Mouse (Mus musculus) stomach, postnatal 0 days (tissue): Measurements from ENCODE around the gene Col23a1. TPM values are rescaled to one million over a fixed set of nuclear protein-coding genes. Genes with fewer than 3 reads are reported as not detected.

Experiments used
- ATAC-seq: fragments of 200-750 bp; cut with Nextera tagmentation; 2 replicates; pipeline ENCODE4 v1.8.0; 2017; ENCODE audit not compliant: low FRiP score, low TSS enrichment
- DNase-seq: peaks from one replicate; pipeline ENCODE4 v3.0.0-alpha.2; 2016; ENCODE audit warnings: low spot score
- H3K27ac ChIP-seq: fragments of 300-500 bp; sonication (generic); replicated peaks from 2 replicates; pipeline ENCODE4 v1.5.1; 2014; ENCODE audit warnings: mild to moderate bottlenecking, control low read depth
- H3K27me3 ChIP-seq: fragments of 300-500 bp; sonication (generic); 2 replicates; pipeline ENCODE4 v1.6.1; 2014; ENCODE audit warnings: low read length; ENCODE audit not compliant: control insufficient read depth, insufficient read depth
- H3K36me3 ChIP-seq: fragments of 300-500 bp; sonication (generic); 2 replicates; pipeline ENCODE4 v1.6.1; 2014; ENCODE audit warnings: low read length, mixed read lengths; ENCODE audit not compliant: control insufficient read depth, insufficient read depth
- H3K4me1 ChIP-seq: fragments of 300-500 bp; sonication (generic); replicated peaks from 2 replicates; pipeline ENCODE4 v1.6.1; 2014; ENCODE audit warnings: antibody characterized with exemption; ENCODE audit not compliant: control insufficient read depth, insufficient read depth
- H3K4me2 ChIP-seq: fragments of 300-500 bp; sonication (generic); replicated peaks from 2 replicates; pipeline ENCODE4 v1.6.1; 2014; ENCODE audit warnings: low read depth, mild to moderate bottlenecking, control low read depth, moderate library complexity
- H3K4me3 ChIP-seq: fragments of 300-500 bp; sonication (generic); 2 replicates; pipeline ENCODE4 v1.5.1; 2014; ENCODE audit warnings: low read depth, low read length, control low read depth
- H3K9ac ChIP-seq: fragments of 300-500 bp; sonication (generic); 2 replicates; pipeline ENCODE4 v1.6.1; 2014; ENCODE audit warnings: mild to moderate bottlenecking, low read length, control low read depth, mixed read lengths
- H3K9me3 ChIP-seq: fragments of 300-500 bp; sonication (generic); 2 replicates; pipeline ENCODE4 v1.6.1; 2016; ENCODE audit warnings: low read length; ENCODE audit not compliant: control insufficient read depth
- CTCF ChIP-seq: IDR thresholded peaks from 2 replicates; pipeline ENCODE4 v1.5.1; 2016; ENCODE audit warnings: antibody characterized with exemption, low read depth, mild to moderate bottlenecking, moderate library complexity
- EP300 ChIP-seq: optimal IDR thresholded peaks from 2 replicates; pipeline ENCODE3; 2016; ENCODE audit warnings: antibody characterized with exemption
- WGBS: fragments of 180-500 bp; shearing (Covaris S2); extraction: QIAGEN DNeasy Blood & Tissue Kit; methylation state at CpG from one replicate; pipeline ENCODE4 v1.1.7; 2014; 5-methylcytosine and 5-hydroxymethylcytosine counted together
- polyA plus RNA-seq: library from polyadenylated mRNA; unstranded; fragments of >200 nt; fragmentation: Nextera tagmentation; extraction: Ambion mirVana; gene quantifications from 2 replicates; pipeline ENCODE4 v1.2.1, GENCODE M21; 2015

Col23a1 gene
- polyA plus RNA-seq, 1 experiment from 2014 or later, result 2.5 TPM

GRCm38 (mm10) chr11:51469341-51469831, 179.7 kb downstream of the Col23a1 start:
- H3K36me3 ChIP-seq, result no peaks in the 10 kb centered on the region
- WGBS, result 54% methylated on average over 13 of the region's 13 CpGs
- no peaks in the 10 kb centered on the region for H3K9me3 ChIP-seq
- no peak for TF ChIP-seq CTCF
- no peak for TF ChIP-seq EP300
- no peak for DNase-seq
- H3K4me2 ChIP-seq, result no peak overlapping the region
- H3K4me3 ChIP-seq, result no peak overlapping the region
- no peaks in the 10 kb centered on the region for H3K27me3 ChIP-seq
- H3K9ac ChIP-seq, result no peak overlapping the region
- no peak for ATAC-seq
- H3K27ac ChIP-seq, result no peak overlapping the region
- no peaks in the 10 kb centered on the region for H3K4me1 ChIP-seq

- no peaks in the 10 kb centered on the region for H3K36me3 ChIP-seq
- no peak overlapping the region for H3K4me3 ChIP-seq
- no peak for DNase-seq
- no peak overlapping the region for H3K9ac ChIP-seq
- no peak overlapping the region for H3K27ac ChIP-seq
- no peaks in the 10 kb centered on the region for H3K4me1 ChIP-seq
- 0 out of 2 replicates have a peak, but pooled peaks have one; percentile 21 for ATAC-seq
- H3K4me2 ChIP-seq, result no peak overlapping the region
- no peaks in the 10 kb centered on the region for H3K27me3 ChIP-seq
- 43% methylated on average over 17 of the region's 17 CpGs for WGBS
- TF ChIP-seq EP300 (no peak), CTCF (peak; percentile 8; the same call in 1 of the 2 replicates)
- no peaks in the 10 kb centered on the region for H3K9me3 ChIP-seq
Measured at GRCm38 (mm10) chr11:51470383-51471144, 180.8 kb downstream of the Col23a1 start.

DNA sequence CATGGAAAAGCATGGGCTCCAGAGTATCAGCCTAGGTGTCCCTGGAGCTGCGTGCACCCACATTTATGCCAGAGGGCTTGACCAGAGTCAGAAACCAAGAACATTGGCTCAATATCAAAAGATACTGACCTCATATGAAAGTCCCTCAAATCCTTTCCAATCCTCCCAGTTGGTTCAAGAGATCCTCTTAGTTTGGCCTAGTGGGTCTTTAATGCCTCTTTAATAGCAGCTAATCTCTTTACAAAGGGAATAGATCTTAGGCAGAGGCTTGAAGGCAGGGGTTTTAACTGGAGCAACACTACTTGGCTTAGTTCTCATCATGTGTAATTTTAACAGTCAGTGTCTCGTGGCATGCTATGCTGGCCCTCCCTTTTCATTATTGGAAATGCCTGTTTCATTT, 184.0 kb downstream of the Col23a1 start:
- no peak for ATAC-seq
- 78% methylated on average over 2 of the region's 2 CpGs for WGBS

DNA sequence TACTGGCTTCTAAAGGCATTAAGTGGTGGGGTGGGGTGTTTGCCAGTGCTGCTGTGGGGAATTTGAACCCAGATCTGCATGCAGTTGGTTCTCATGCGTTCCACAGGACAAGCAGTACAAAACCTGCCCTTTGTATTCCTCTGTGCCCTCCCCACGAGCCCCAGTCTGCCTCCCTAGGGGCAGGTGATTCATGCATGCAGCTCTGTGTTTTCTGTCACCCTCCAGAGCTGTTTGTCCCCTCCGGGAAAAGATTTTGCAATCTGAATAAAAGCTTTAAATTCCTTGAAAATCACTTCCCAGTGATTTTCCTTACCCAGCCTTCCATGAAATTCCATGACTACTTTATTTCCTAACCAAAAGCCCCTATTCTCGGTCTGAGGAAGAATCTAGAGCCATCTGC, 186.8 kb downstream of the Col23a1 start:
- TF ChIP-seq CTCF (no peak), EP300 (no peak)
- no peak overlapping the region for H3K4me2 ChIP-seq
- no peak overlapping the region for H3K9ac ChIP-seq
- WGBS, result 61% methylated on average over 4 of the region's 4 CpGs
- no peaks in the 10 kb centered on the region for H3K4me1 ChIP-seq
- H3K36me3 ChIP-seq, result no peaks in the 10 kb centered on the region
- H3K4me3 ChIP-seq, result no peak overlapping the region
- no peaks in the 10 kb centered on the region for H3K27me3 ChIP-seq
- H3K9me3 ChIP-seq, result no peaks in the 10 kb centered on the region
- ATAC-seq (no peak), DNase-seq (no peak)
- H3K27ac ChIP-seq, result no peak overlapping the region

More for the DNA sequence above, 184.0 kb downstream of the Col23a1 start:
- Histone ChIP-seq H3K4me3 (no peak overlapping the region), H3K4me2 (no peak overlapping the region), H3K9ac (no peak overlapping the region), H3K4me1 (no peaks in the 10 kb centered on the region), H3K36me3 (no peaks in the 10 kb centered on the region), H3K27ac (no peak overlapping the region), H3K27me3 (no peaks in the 10 kb centered on the region), H3K9me3 (no peaks in the 10 kb centered on the region)
- DNase-seq, result no peak
- no peak for TF ChIP-seq EP300

DNA sequence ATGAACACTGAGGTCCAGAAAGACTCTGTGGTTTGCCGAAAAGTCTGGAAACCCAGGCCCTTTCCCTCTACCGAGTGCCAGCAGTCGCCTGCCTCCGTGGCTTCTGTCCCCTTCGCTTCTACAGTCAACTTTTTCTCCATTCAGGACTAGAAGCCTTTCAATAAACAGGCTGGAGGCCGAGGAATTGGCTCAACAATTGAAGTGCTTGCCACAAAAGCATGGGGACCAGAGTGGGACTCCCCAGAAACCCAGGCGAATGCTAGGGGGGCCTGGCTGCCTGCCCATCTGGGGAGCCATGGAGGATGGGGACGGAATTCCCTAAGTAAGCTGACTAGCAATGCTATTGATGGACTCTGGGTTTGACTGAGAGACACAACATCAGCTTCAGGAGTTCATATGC, 187.9 kb downstream of the Col23a1 start:
- Histone ChIP-seq H3K9me3 (no peaks in the 10 kb centered on the region), H3K27ac (no peak overlapping the region), H3K9ac (no peak overlapping the region), H3K4me1 (no peaks in the 10 kb centered on the region), H3K36me3 (no peaks in the 10 kb centered on the region), H3K4me2 (no peak overlapping the region), H3K4me3 (no peak overlapping the region), H3K27me3 (no peaks in the 10 kb centered on the region)
- no peak for ATAC-seq
- WGBS, result 55% methylated on average over 8 of the region's 8 CpGs
- TF ChIP-seq EP300, result no peak
- no peak for TF ChIP-seq CTCF
- no peak for DNase-seq

DNA sequence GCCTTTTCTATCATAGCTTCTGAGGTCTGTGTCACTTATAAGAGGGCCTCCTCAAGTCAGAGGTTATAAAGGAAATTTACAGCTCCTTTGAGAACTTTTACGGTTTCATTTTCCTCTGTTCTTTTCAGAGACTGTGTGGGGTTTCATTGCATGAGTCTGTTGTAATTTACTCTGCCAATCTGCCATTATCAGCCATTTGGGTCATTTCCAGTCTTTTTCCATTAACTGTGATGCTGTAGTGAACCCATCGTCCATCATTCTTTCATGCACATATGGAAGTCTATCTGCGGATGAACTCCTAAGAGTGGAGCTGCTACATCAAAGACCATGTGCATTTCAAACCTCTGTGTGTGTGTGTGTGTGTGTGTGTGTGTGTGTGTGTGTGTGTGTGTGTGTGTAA, 192.5 kb downstream of the Col23a1 start:
- Histone ChIP-seq H3K36me3 (no peaks in the 10 kb centered on the region), H3K9ac (no peak overlapping the region), H3K4me2 (no peak overlapping the region), H3K4me1 (no peaks in the 10 kb centered on the region), H3K27ac (no peak overlapping the region), H3K9me3 (no peaks in the 10 kb centered on the region), H3K4me3 (no peak overlapping the region), H3K27me3 (no peaks in the 10 kb centered on the region)
- TF ChIP-seq EP300 (no peak), CTCF (no peak)
- WGBS, result 33% methylated on average over 3 of the region's 3 CpGs
- DNase-seq (no peak), ATAC-seq (no peak)
